Mouse (Mus musculus): ENCODE measurements at regions not wholly inside any gene's neighbourhood (a gene's known extent, or its start where the extent isn't known, plus 50 kb on each side); places are given as distances from the start of the nearest gene placed in this dataset.

DNA sequence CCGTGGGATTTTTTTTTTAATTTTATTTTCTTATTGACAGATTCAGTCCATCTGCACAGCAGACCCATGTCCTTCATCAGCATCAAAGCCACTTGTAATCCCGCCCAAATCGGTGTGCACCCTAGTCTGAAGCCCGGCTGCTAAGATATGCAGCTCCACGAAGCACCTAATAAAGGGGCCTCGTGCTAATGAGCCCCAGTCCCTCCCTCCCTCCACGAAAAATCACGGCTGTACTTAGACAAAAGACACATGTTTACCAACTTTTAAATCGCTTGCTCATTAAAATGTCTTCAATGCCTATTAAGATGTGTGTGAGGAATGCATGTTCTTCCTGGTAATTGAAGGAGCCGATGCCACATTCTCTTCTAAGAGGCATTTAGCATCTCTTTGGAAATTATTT lies 229.8 kb upstream of the A430005L14Rik start:
- no peak overlapping the region for H3K27ac ChIP-seq (replicated peaks; ENCODE audit: low read depth, low read length)
- no peak overlapping the region for H3K9ac ChIP-seq (ENCODE audit: low read depth, low read length, severe bottlenecking)
- 0 out of 2 replicates have a peak, but pooled peaks cover 3% of the 10 kb centered on the region for H3K4me1 ChIP-seq (ENCODE audit: control insufficient read depth, insufficient read depth, low read length)
- H3K4me2 ChIP-seq (replicated peaks; ENCODE audit: low read depth, low read length, severe bottlenecking): no peak overlapping the region
- WGBS: 18% methylated on average over 10 of the region's 10 CpGs
- no peak overlapping the region for H3K4me3 ChIP-seq (replicated peaks; ENCODE audit: low read length)
- no peaks in the 10 kb centered on the region for H3K27me3 ChIP-seq (ENCODE audit: control insufficient read depth, insufficient read depth, low read length)
- DNase-seq (ENCODE audit: low spot score) (no peak), ATAC-seq (ENCODE audit: low FRiP score, low read depth) (no peak)
- H3K36me3 ChIP-seq (ENCODE audit: control insufficient read depth, insufficient read depth, low read length): no peaks in the 10 kb centered on the region
- no peak for TF ChIP-seq POLR2A (IDR thresholded peaks at IDR 0.05; ENCODE audit: borderline replicate concordance, extremely low read depth, insufficient read depth, insufficient read length)
- H3K9me3 ChIP-seq (ENCODE audit: control insufficient read depth, low read length): no peaks in the 10 kb centered on the region

DNA sequence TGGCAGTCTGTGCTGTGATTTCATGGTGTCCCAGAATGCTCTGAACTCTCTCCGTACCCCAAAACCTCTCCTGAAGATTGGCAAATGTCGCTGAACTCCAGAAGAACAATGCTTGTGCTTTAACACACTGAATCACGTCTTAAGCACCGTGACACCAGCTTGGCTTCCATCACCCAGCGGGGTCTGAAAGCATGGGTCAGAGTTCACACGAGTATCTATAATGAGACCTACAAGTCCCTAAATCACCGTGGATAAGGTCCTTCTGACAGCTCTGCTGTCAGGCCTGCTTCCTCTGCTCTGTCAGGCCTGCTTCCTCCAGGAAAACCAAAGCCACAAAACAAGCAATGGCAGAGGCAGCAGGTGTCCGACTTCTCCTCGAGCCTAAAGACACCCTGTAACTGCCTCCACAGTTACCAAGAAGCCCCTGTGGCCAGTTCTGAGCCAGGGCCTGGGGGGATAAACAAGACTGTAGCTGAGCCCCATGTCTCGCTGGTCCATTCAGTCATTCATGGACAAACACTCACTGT lies 229.1 kb upstream of the A430005L14Rik start:
- H3K27ac ChIP-seq (replicated peaks; ENCODE audit: low read depth, low read length): no peak overlapping the region
- no peak for TF ChIP-seq POLR2A (IDR thresholded peaks at IDR 0.05; ENCODE audit: borderline replicate concordance, extremely low read depth, insufficient read depth, insufficient read length)
- ATAC-seq (ENCODE audit: low FRiP score, low read depth) (no peak), DNase-seq (ENCODE audit: low spot score) (no peak)
- H3K9ac ChIP-seq (ENCODE audit: low read depth, low read length, severe bottlenecking): no peak overlapping the region
- no peak overlapping the region for H3K4me2 ChIP-seq (replicated peaks; ENCODE audit: low read depth, low read length, severe bottlenecking)
- no peaks in the 10 kb centered on the region for H3K27me3 ChIP-seq (ENCODE audit: control insufficient read depth, insufficient read depth, low read length)
- H3K36me3 ChIP-seq (ENCODE audit: control insufficient read depth, insufficient read depth, low read length): no peaks in the 10 kb centered on the region
- H3K4me1 ChIP-seq (ENCODE audit: control insufficient read depth, insufficient read depth, low read length): 0 out of 2 replicates have a peak, but pooled peaks cover 3% of the 10 kb centered on the region
- H3K4me3 ChIP-seq (replicated peaks; ENCODE audit: low read length): no peak overlapping the region
- WGBS: 31% methylated on average over 10 of the region's 10 CpGs
- no peaks in the 10 kb centered on the region for H3K9me3 ChIP-seq (ENCODE audit: control insufficient read depth, low read length)

DNA sequence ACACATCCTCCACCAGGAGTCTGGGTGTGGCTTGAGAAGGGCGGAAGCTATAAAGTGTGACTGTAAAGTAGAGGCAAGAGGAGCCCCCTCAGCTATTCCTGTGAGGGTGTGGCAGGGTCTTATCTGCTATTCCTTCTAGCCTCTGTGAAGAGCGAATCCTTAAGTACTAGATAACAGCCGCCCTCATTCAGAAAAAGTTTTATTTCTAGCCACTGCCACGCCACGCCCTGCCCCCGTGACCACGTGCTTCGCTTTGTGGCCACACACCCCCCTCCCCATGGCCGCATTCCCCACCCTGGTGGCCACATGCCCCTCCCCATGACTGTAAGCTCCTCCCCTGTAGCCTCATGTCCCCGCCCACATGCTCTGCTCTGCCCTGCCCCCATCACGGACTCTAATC lies 218.9 kb upstream of the A430005L14Rik start:
- TF ChIP-seq POLR2A (IDR thresholded peaks at IDR 0.05; ENCODE audit: borderline replicate concordance, extremely low read depth, insufficient read depth, insufficient read length): no peak
- Histone ChIP-seq H3K27me3 (ENCODE audit: control insufficient read depth, insufficient read depth, low read length) (no peaks in the 10 kb centered on the region), H3K36me3 (ENCODE audit: control insufficient read depth, insufficient read depth, low read length) (no peaks in the 10 kb centered on the region), H3K4me2 (replicated peaks; ENCODE audit: low read depth, low read length, severe bottlenecking) (no peak overlapping the region), H3K4me1 (ENCODE audit: control insufficient read depth, insufficient read depth, low read length) (no peaks in the 10 kb centered on the region), H3K27ac (replicated peaks; ENCODE audit: low read depth, low read length) (no peak overlapping the region), H3K9me3 (ENCODE audit: control insufficient read depth, low read length) (peaks cover 3% of the 10 kb centered on the region; the same call in 1 of the 2 replicates), H3K9ac (ENCODE audit: low read depth, low read length, severe bottlenecking) (no peak overlapping the region), H3K4me3 (replicated peaks; ENCODE audit: low read length) (no peak overlapping the region)
- ATAC-seq (ENCODE audit: low FRiP score, low read depth) (no peak), DNase-seq (ENCODE audit: low spot score) (no peak)
- WGBS: 89% methylated on average over 11 of the region's 11 CpGs

DNA sequence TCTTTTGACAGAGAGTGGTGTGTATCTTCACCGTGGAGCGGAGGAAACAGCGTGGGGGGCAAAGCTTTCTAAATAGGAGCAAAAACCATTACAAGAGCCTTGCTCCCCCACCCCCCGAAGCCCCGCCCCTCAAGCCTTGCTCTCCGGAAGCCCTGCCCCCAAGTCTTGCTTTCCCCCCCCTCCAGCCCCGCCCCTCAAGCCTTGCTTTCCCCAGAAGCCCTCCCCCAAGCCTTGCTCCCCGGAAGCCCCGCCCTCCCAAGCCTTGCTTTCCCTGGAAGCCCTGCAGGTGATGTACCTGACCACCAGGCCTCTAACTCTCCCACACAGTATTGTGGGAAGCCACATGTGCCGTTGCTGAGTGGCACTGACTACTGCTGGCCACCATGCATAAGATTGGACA lies 214.8 kb upstream of the A430005L14Rik start:
- Histone ChIP-seq H3K27me3 (ENCODE audit: control insufficient read depth, insufficient read depth, low read length) (no peaks in the 10 kb centered on the region), H3K27ac (replicated peaks; ENCODE audit: low read depth, low read length) (no peak overlapping the region), H3K36me3 (ENCODE audit: control insufficient read depth, insufficient read depth, low read length) (no peaks in the 10 kb centered on the region), H3K4me1 (ENCODE audit: control insufficient read depth, insufficient read depth, low read length) (no peaks in the 10 kb centered on the region), H3K9me3 (ENCODE audit: control insufficient read depth, low read length) (no peaks in the 10 kb centered on the region), H3K4me2 (replicated peaks; ENCODE audit: low read depth, low read length, severe bottlenecking) (no peak overlapping the region), H3K9ac (ENCODE audit: low read depth, low read length, severe bottlenecking) (no peak overlapping the region), H3K4me3 (replicated peaks; ENCODE audit: low read length) (no peak overlapping the region)
- TF ChIP-seq POLR2A (IDR thresholded peaks at IDR 0.05; ENCODE audit: borderline replicate concordance, extremely low read depth, insufficient read depth, insufficient read length): no peak
- no peak for ATAC-seq (ENCODE audit: low FRiP score, low read depth)
- DNase-seq (ENCODE audit: low spot score): no peak
- 86% methylated on average over 10 of the region's 10 CpGs for WGBS

DNA sequence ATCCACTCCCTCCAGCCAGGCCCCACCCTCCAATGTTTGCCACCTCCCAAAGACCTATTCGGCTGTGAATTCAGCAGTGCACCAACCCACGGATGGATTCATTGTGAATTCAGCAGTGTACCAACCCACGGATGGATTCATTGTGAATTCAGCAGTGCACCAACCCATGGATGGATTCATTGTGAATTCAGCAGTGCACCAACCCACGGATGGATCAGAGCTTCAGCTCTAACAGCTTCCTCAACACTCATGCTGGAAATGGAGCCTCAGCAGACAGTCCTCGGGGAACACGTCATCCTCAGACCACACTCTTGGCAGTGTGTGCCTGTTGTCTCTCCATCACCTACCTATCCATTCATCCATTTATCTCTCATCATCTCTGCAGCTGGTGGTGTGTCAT lies 204.2 kb upstream of the A430005L14Rik start:
- TF ChIP-seq POLR2A (IDR thresholded peaks at IDR 0.05; ENCODE audit: borderline replicate concordance, extremely low read depth, insufficient read depth, insufficient read length): no peak
- H3K9me3 ChIP-seq (ENCODE audit: control insufficient read depth, low read length): no peaks in the 10 kb centered on the region
- WGBS: 86% methylated on average over 6 of the region's 6 CpGs

DNA sequence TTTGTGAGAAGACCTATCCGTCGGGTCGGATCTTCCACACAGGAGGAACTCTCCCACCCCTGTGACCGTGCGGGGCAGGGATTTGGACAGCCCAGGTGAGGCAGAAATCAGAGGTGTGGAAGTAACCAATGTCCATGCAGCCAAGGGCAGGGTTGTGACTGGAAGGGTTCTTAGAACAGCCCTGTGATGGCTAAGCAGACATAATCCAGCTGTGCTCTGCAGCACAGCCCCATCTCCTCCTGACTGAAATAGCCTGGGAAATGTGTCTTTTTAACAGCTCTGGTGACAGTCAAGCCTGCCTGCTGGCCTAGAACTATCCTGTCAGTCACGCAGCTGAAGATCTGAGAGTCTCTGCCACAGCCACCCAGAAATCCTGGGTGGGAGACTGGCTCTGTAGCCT lies 198.7 kb upstream of the A430005L14Rik start:
- 88% methylated on average over 6 of the region's 6 CpGs for whole genome bisulfite sequencing
- no peak overlapping the region for H3K27ac ChIP-seq (replicated peaks; ENCODE audit: low read depth, low read length)
- TF ChIP-seq POLR2A (IDR thresholded peaks at IDR 0.05; ENCODE audit: borderline replicate concordance, extremely low read depth, insufficient read depth, insufficient read length): no peak
- no peak overlapping the region for H3K9ac ChIP-seq (ENCODE audit: low read depth, low read length, severe bottlenecking)
- no peaks in the 10 kb centered on the region for H3K27me3 ChIP-seq (ENCODE audit: control insufficient read depth, insufficient read depth, low read length)
- ATAC-seq (ENCODE audit: low FRiP score, low read depth): no peak
- no peaks in the 10 kb centered on the region for H3K9me3 ChIP-seq (ENCODE audit: control insufficient read depth, low read length)
- no peaks in the 10 kb centered on the region for H3K36me3 ChIP-seq (ENCODE audit: control insufficient read depth, insufficient read depth, low read length)
- no peak for DNase-seq (ENCODE audit: low spot score)
- H3K4me2 ChIP-seq (replicated peaks; ENCODE audit: low read depth, low read length, severe bottlenecking): no peak overlapping the region
- no peak overlapping the region for H3K4me3 ChIP-seq (replicated peaks; ENCODE audit: low read length)
- no peaks in the 10 kb centered on the region for H3K4me1 ChIP-seq (ENCODE audit: control insufficient read depth, insufficient read depth, low read length)

More for the DNA sequence above, 204.2 kb upstream of the A430005L14Rik start:
- Histone ChIP-seq H3K4me1 (ENCODE audit: control insufficient read depth, insufficient read depth, low read length) (no peaks in the 10 kb centered on the region), H3K4me3 (replicated peaks; ENCODE audit: low read length) (no peak overlapping the region), H3K27me3 (ENCODE audit: control insufficient read depth, insufficient read depth, low read length) (no peaks in the 10 kb centered on the region), H3K27ac (replicated peaks; ENCODE audit: low read depth, low read length) (no peak overlapping the region), H3K36me3 (ENCODE audit: control insufficient read depth, insufficient read depth, low read length) (no peaks in the 10 kb centered on the region), H3K4me2 (replicated peaks; ENCODE audit: low read depth, low read length, severe bottlenecking) (no peak overlapping the region), H3K9ac (ENCODE audit: low read depth, low read length, severe bottlenecking) (no peak overlapping the region)
- ATAC-seq (ENCODE audit: low FRiP score, low read depth) (no peak), DNase-seq (ENCODE audit: low spot score) (no peak)

All from limb, embryonic 14.5 days (tissue).